Mouse (Mus musculus) liver, adult 2 months (tissue): ENCODE results near the gene Ncf1.

Experiments
- CTCF ChIP-seq: fragments of 200-500 bp; IDR thresholded peaks from 2 replicates; pipeline ENCODE4 v1.5.1; 2011; ENCODE audit warnings: low read depth, low read length, control low read depth
- POLR2A ChIP-seq: fragments of 200-500 bp; IDR thresholded peaks from 2 replicates; pipeline ENCODE4 v1.6.1; 2011; ENCODE audit warnings: low read length, control low read depth; ENCODE audit not compliant: insufficient read depth; ENCODE audit errors: extremely low read depth

DNA sequence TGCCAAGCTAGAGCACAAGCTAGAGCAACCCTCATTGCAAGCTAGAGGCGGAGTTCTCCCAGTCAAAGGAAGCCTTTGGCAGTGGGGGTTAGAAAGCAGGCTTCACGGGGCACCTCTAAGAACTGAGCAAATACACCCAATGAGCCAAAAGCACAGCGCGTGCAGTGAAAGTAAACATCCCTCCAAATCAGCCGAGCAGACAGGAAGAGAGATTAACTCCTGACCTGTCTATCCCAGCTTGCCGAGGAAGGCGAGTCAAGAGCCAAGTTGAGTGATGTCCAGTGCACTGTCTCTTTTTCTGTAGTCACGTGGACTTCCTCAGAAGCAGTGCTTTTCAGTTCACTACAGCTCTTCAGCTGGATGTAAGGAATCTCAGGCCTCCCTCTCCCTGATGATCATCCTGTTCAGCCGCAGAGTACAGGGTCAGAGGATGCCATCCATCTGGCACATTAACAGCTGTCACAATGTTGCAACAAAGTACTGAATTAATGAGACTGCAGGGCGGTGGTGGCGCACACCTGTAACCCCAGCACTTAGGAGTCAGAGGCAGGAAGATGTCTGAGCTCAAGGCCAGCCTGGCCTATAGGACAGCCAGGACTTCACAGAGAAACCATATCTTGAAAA lies 19.4 kb downstream of the Ncf1 start:
- TF ChIP-seq POLR2A: no peak
- TF ChIP-seq CTCF: no peak
